Mouse (Mus musculus): ENCODE measurements around the gene Nf2. TPM values are rescaled to one million over a fixed set of nuclear protein-coding genes. Genes with fewer than 3 reads are reported as not detected.

Gene Nf2
- total and polyA plus RNA-seq, 3 experiments = 45.2 to 103 (median 50.7) TPM

DNA sequence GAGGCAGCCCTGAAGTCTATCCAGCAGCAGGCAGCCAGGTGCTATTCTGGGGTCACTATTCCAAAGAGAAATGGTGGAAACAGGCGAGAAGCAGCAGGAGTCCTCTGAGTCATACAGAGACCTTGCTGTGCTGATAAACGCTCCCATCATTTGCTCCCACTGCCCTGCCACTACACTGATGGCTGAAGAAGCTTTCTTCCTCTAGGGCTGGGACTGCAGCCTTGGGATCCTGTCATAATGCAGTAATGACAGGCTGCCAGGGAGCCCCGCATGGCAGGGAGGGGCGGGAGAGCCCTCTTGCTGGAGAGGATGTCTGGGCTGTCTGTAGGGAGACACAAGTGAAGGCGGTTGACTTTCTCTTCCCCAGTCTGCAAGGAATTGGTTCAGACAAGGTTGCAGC, 84.9 kb downstream of the Nf2 start:
- H3K36me3 ChIP-seq (replicated peaks in 1 of 2; ENCODE audit: control insufficient read depth in 1 of 2, insufficient read depth in 1 of 2, low read length in 1 of 2) = peaks cover 18 to 47% of the 10 kb centered on the region in 2 experiments
- dilution Hi-C loops (cut with MboI; ENCODE audit: extremely low pct_ligation_motif_present, extremely low pct_unique_long_range_greater_than_20kb, low sequenced_read_pairs) (no loop called here), in situ Hi-C loops (cut with MboI; ENCODE audit: low pct_ligation_motif_present, low pct_unique_long_range_greater_than_20kb, low sequenced_read_pairs) (no loop called here)
- no peaks in the 10 kb centered on the region for H3K79me2 ChIP-seq (replicated peaks; ENCODE audit: control insufficient read depth, extremely low read depth, insufficient read depth, poor library complexity, severe bottlenecking)
- H3K4me2 ChIP-seq (ENCODE audit: insufficient read depth, low read depth, poor library complexity, severe bottlenecking) = no peak overlapping the region
- TF ChIP-seq JUN (IDR thresholded peaks at IDR 0.05; ENCODE audit: insufficient read depth, low read depth, low read length) (no peak), TCF12 (IDR thresholded peaks at IDR 0.05; ENCODE audit: low read depth, low read length) (no peak), TBP (conservative IDR thresholded peaks at IDR 0.05; ENCODE audit: low read depth, low read length) (no peak), PAX5 (IDR thresholded peaks at IDR 0.05; ENCODE audit: low read length) (no peak), KAT2A (IDR thresholded peaks at IDR 0.05; ENCODE audit: insufficient replicate concordance, low read length) (no peak), MYC (IDR thresholded peaks at IDR 0.05; ENCODE audit: low read depth, low read length) (no peak), MXI1 (IDR thresholded peaks at IDR 0.05; ENCODE audit: low read depth, low read length) (no peak)
- H3K9me3 ChIP-seq (replicated peaks; ENCODE audit: low read length) = no peaks in the 10 kb centered on the region
- H3K27ac ChIP-seq (ENCODE audit: insufficient read depth, low read depth) = no peak overlapping the region
- no peak overlapping the region for H3K4me3 ChIP-seq (replicated peaks in 1 of 3; ENCODE audit: low read depth in 2 of 3, low read length in 2 of 3, poor library complexity in 1 of 3)
- no peaks in the 10 kb centered on the region for H3K27me3 ChIP-seq (replicated peaks)
- no peak for DNase-seq (ENCODE audit: extremely low read depth)
- H3K4me1 ChIP-seq (ENCODE audit: control insufficient read depth in 1 of 2, insufficient read depth in 2 of 2) = peaks cover 15 to 45% of the 10 kb centered on the region in 2 experiments
- H3K9ac ChIP-seq (ENCODE audit: insufficient read depth, low read depth) = no peak overlapping the region

DNA sequence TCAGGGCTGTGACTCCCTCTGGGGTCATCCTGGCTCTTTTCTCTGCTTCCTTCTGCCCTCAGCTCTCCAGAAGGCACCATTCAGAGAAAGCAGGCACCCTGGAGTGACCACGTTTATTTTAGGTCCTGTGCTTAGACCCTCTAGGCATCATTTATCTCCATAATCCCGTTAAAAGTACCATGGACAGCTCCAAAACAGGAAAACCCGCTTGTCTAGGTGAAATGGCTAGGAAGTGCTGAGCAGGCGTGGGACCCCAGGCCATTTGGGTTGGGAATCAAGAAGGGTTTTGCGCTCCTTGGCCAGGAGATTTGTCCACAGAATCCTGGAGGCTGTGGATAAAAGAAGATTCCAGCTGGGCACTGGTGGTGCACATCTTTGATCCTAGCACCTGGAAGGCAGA, 85.7 kb downstream of the Nf2 start:
- dilution Hi-C loops (cut with MboI; ENCODE audit: extremely low pct_ligation_motif_present, extremely low pct_unique_long_range_greater_than_20kb, low sequenced_read_pairs) = no loop called here
- Histone ChIP-seq H3K36me3 (replicated peaks in 1 of 2; ENCODE audit: control insufficient read depth in 1 of 2, insufficient read depth in 1 of 2, low read length in 1 of 2) (peaks cover 15 to 39% of the 10 kb centered on the region in 2 experiments), H3K4me2 (ENCODE audit: insufficient read depth, low read depth, poor library complexity, severe bottlenecking) (no peak overlapping the region), H3K4me3 (replicated peaks in 1 of 3; ENCODE audit: low read depth in 2 of 3, low read length in 2 of 3, poor library complexity in 1 of 3) (no peak overlapping the region), H3K4me1 (ENCODE audit: control insufficient read depth in 1 of 2, insufficient read depth in 2 of 2) (peaks cover 17 to 52% of the 10 kb centered on the region in 2 experiments), H3K9me3 (replicated peaks; ENCODE audit: low read length) (no peaks in the 10 kb centered on the region), H3K27me3 (replicated peaks) (no peaks in the 10 kb centered on the region), H3K27ac (ENCODE audit: insufficient read depth, low read depth) (no peak overlapping the region), H3K9ac (ENCODE audit: insufficient read depth, low read depth) (no peak overlapping the region), H3K79me2 (replicated peaks; ENCODE audit: control insufficient read depth, extremely low read depth, insufficient read depth, poor library complexity, severe bottlenecking) (no peaks in the 10 kb centered on the region)
- no peak for DNase-seq (ENCODE audit: extremely low read depth)
- no peak for TF ChIP-seq ELF1 (IDR thresholded peaks at IDR 0.05; ENCODE audit: low read depth, low read length)
- no peak for TF ChIP-seq JUND (conservative IDR thresholded peaks at IDR 0.05; ENCODE audit: low read depth, low read length)
- in situ Hi-C loops (cut with MboI; ENCODE audit: low pct_ligation_motif_present, low pct_unique_long_range_greater_than_20kb, low sequenced_read_pairs) = no loop called here

GRCm38 (mm10) chr11:4762511-4762910, 86.8 kb downstream of the Nf2 start:
- dilution Hi-C loops (cut with MboI; ENCODE audit: extremely low pct_ligation_motif_present, extremely low pct_unique_long_range_greater_than_20kb, low sequenced_read_pairs) (no loop called here), in situ Hi-C loops (cut with MboI; ENCODE audit: low pct_ligation_motif_present, low pct_unique_long_range_greater_than_20kb, low sequenced_read_pairs) (no loop called here)
- Histone ChIP-seq H3K9ac (ENCODE audit: insufficient read depth, low read depth) (no peak overlapping the region), H3K27ac (ENCODE audit: insufficient read depth, low read depth) (no peak overlapping the region), H3K36me3 (replicated peaks in 1 of 2; ENCODE audit: control insufficient read depth in 1 of 2, insufficient read depth in 1 of 2, low read length in 1 of 2) (peaks cover 11 to 28% of the 10 kb centered on the region in 2 experiments), H3K4me1 (ENCODE audit: control insufficient read depth in 1 of 2, insufficient read depth in 2 of 2) (peaks cover 17 to 57% of the 10 kb centered on the region in 2 experiments), H3K4me3 (replicated peaks in 1 of 3; ENCODE audit: low read depth in 2 of 3, low read length in 2 of 3, poor library complexity in 1 of 3) (no peak overlapping the region), H3K27me3 (replicated peaks) (no peaks in the 10 kb centered on the region), H3K4me2 (ENCODE audit: insufficient read depth, low read depth, poor library complexity, severe bottlenecking) (no peak overlapping the region; the same call in 1 of the 2 replicates), H3K9me3 (replicated peaks; ENCODE audit: low read length) (no peaks in the 10 kb centered on the region), H3K79me2 (replicated peaks; ENCODE audit: control insufficient read depth, extremely low read depth, insufficient read depth, poor library complexity, severe bottlenecking) (no peaks in the 10 kb centered on the region)
- DNase-seq (ENCODE audit: extremely low read depth) = peak; percentile 55
- TF ChIP-seq ZMIZ1 (IDR thresholded peaks at IDR 0.05; ENCODE audit: low read depth, low read length) = no peak
- no peak for TF ChIP-seq SIN3A (IDR thresholded peaks at IDR 0.05; ENCODE audit: low read length)
- TF ChIP-seq JUN (IDR thresholded peaks at IDR 0.05; ENCODE audit: insufficient read depth, low read depth, low read length) = no peak
- no peak for TF ChIP-seq ETS1 (conservative IDR thresholded peaks at IDR 0.05; ENCODE audit: low read depth, low read length)
- TF ChIP-seq POLR2AphosphoS2 (IDR thresholded peaks at IDR 0.05; ENCODE audit: low read depth, low read length) = no peak
- TF ChIP-seq NRF1 (IDR thresholded peaks at IDR 0.05; ENCODE audit: low read depth, low read length) = no peak
- TF ChIP-seq GABPA (IDR thresholded peaks at IDR 0.05; ENCODE audit: insufficient replicate concordance, low read depth, low read length) = no peak
- no peak for TF ChIP-seq NELFE (IDR thresholded peaks at IDR 0.05; ENCODE audit: low read depth, low read length)
- no peak for TF ChIP-seq TCF12 (IDR thresholded peaks at IDR 0.05; ENCODE audit: low read depth, low read length)

Data from CH12.LX (cell line).